Mouse (Mus musculus): ENCODE results near the gene Fgfr2. TPM values are rescaled to one million over a fixed set of nuclear protein-coding genes. Genes with fewer than 3 reads are reported as not detected.

The Fgfr2 gene
- polyA plus RNA-seq, 1 experiment = 1.7 TPM

GRCm38 (mm10) chr7:132700107-132700506, 423.0 kb downstream of the Fgfr2 start:
- Histone ChIP-seq H3K4me3 (ENCODE audit: insufficient read depth, poor library complexity, severe bottlenecking) (no peak overlapping the region), H3K79me3 (ENCODE audit: low read depth) (no peaks in the 10 kb centered on the region)
- TF ChIP-seq MYOG (IDR thresholded peaks at IDR 0.05; ENCODE audit: control insufficient read depth, extremely low read depth, insufficient read length) = no peak
- no peak for TF ChIP-seq CEBPB (IDR thresholded peaks at IDR 0.05; ENCODE audit: low read depth)
- TF ChIP-seq MYOD1 (IDR thresholded peaks at IDR 0.05; ENCODE audit: control insufficient read depth, insufficient read length, low read depth) = no peak
- TF ChIP-seq USF1 (IDR thresholded peaks at IDR 0.05; ENCODE audit: low read depth) = no peak
- no peak for TF ChIP-seq MAX (IDR thresholded peaks at IDR 0.05)
- TF ChIP-seq FOSL1 (IDR thresholded peaks at IDR 0.05; ENCODE audit: insufficient read depth, low read length, poor library complexity, severe bottlenecking) = no peak
- no peak for TF ChIP-seq CTCF (IDR thresholded peaks at IDR 0.05; ENCODE audit: control insufficient read depth, insufficient read depth, insufficient read length)

DNA sequence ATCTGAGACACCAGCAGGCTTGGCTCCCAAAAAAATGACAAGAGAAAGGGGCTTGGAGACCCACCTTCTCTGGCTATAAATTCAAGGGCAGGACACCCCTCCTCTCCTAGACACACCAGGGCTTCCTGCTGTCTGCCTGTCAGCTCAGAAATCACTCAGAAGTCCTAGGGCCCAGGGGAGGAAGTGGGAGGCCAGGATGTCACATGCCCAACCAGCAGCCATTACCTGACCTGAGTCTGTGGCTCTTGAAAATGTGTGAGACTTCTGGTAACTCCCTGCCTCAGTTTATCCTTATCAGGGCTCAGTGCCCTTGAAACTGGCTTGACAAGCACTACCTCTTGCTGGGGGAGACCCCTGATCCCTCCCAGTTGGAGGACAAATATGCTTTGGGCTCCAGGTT, 423.5 kb downstream of the Fgfr2 start:
- H3K4me3 ChIP-seq (ENCODE audit: insufficient read depth, poor library complexity, severe bottlenecking) = no peak overlapping the region
- H3K36me3 ChIP-seq (ENCODE audit: control insufficient read depth, insufficient read depth) = no peaks in the 10 kb centered on the region
- no peaks in the 10 kb centered on the region for H3K79me2 ChIP-seq (ENCODE audit: control insufficient read depth, insufficient read depth)
- TF ChIP-seq CTCF (IDR thresholded peaks at IDR 0.05; ENCODE audit: control insufficient read depth, insufficient read depth, insufficient read length) (no peak), USF1 (IDR thresholded peaks at IDR 0.05; ENCODE audit: low read depth) (no peak), CEBPB (IDR thresholded peaks at IDR 0.05; ENCODE audit: low read depth) (no peak), MYOG (IDR thresholded peaks at IDR 0.05; ENCODE audit: control insufficient read depth, extremely low read depth, insufficient read length) (no peak), MYOD1 (IDR thresholded peaks at IDR 0.05; ENCODE audit: control insufficient read depth, insufficient read length, low read depth) (no peak), FOSL1 (IDR thresholded peaks at IDR 0.05; ENCODE audit: insufficient read depth, low read length, poor library complexity, severe bottlenecking) (no peak), MAX (IDR thresholded peaks at IDR 0.05) (no peak)
- H3K79me3 ChIP-seq (ENCODE audit: low read depth) = no peaks in the 10 kb centered on the region
- no peak overlapping the region for H3ac ChIP-seq (ENCODE audit: control insufficient read depth, insufficient read length, low read depth)
- H3K27me3 ChIP-seq (ENCODE audit: control insufficient read depth, insufficient read depth, insufficient read length) = no peaks in the 10 kb centered on the region

More at GRCm38 (mm10) chr7:132700107-132700506, 423.0 kb downstream of the Fgfr2 start:
- Histone ChIP-seq H3ac (ENCODE audit: control insufficient read depth, insufficient read length, low read depth) (no peak overlapping the region), H3K36me3 (ENCODE audit: control insufficient read depth, insufficient read depth) (no peaks in the 10 kb centered on the region), H3K79me2 (ENCODE audit: control insufficient read depth, insufficient read depth) (no peaks in the 10 kb centered on the region), H3K27me3 (ENCODE audit: control insufficient read depth, insufficient read depth, insufficient read length) (no peaks in the 10 kb centered on the region)

DNA sequence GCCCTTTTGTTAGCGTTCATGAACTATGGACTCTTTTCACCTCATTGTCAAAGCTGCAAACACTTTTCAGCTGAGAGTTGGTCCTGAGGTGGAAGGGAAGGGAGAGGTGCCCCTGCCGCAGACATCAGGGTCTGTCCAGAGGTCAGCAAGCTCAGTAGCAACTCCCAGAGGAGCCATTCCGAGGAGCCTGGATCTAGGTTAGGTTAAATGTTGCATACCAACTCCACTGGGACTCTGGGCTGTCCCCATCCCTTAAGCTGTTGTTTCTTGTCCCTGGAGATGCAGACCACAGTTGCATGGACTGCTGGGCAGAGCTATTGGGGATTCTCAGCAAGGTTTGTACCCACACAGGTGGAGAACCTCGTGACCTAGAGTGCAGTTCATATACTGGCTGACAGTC, 424.0 kb downstream of the Fgfr2 start:
- no peaks in the 10 kb centered on the region for H3K79me3 ChIP-seq (ENCODE audit: low read depth)

GRCm38 (mm10) chr7:132698737-132699136, 424.4 kb downstream of the Fgfr2 start:
- no peaks in the 10 kb centered on the region for H3K79me3 ChIP-seq (ENCODE audit: low read depth)
- TF ChIP-seq USF1 (IDR thresholded peaks at IDR 0.05; ENCODE audit: low read depth) (no peak), MAX (IDR thresholded peaks at IDR 0.05) (no peak), MYOG (IDR thresholded peaks at IDR 0.05; ENCODE audit: control insufficient read depth, extremely low read depth, insufficient read length) (no peak), CTCF (IDR thresholded peaks at IDR 0.05; ENCODE audit: control insufficient read depth, insufficient read depth, insufficient read length) (no peak), MYOD1 (IDR thresholded peaks at IDR 0.05; ENCODE audit: control insufficient read depth, insufficient read length, low read depth) (no peak), FOSL1 (IDR thresholded peaks at IDR 0.05; ENCODE audit: insufficient read depth, low read length, poor library complexity, severe bottlenecking) (no peak), CEBPB (IDR thresholded peaks at IDR 0.05; ENCODE audit: low read depth) (no peak)

More for the DNA sequence above, 424.0 kb downstream of the Fgfr2 start:
- Histone ChIP-seq H3K79me2 (ENCODE audit: control insufficient read depth, insufficient read depth) (no peaks in the 10 kb centered on the region), H3K4me3 (ENCODE audit: insufficient read depth, poor library complexity, severe bottlenecking) (no peak overlapping the region), H3ac (ENCODE audit: control insufficient read depth, insufficient read length, low read depth) (no peak overlapping the region), H3K27me3 (ENCODE audit: control insufficient read depth, insufficient read depth, insufficient read length) (no peaks in the 10 kb centered on the region), H3K36me3 (ENCODE audit: control insufficient read depth, insufficient read depth) (no peaks in the 10 kb centered on the region)
- TF ChIP-seq MAX (IDR thresholded peaks at IDR 0.05) = no peak
- TF ChIP-seq FOSL1 (IDR thresholded peaks at IDR 0.05; ENCODE audit: insufficient read depth, low read length, poor library complexity, severe bottlenecking) = no peak
- TF ChIP-seq CEBPB (IDR thresholded peaks at IDR 0.05; ENCODE audit: low read depth) = no peak
- no peak for TF ChIP-seq MYOD1 (IDR thresholded peaks at IDR 0.05; ENCODE audit: control insufficient read depth, insufficient read length, low read depth)
- no peak for TF ChIP-seq MYOG (IDR thresholded peaks at IDR 0.05; ENCODE audit: control insufficient read depth, extremely low read depth, insufficient read length)
- TF ChIP-seq CTCF (IDR thresholded peaks at IDR 0.05; ENCODE audit: control insufficient read depth, insufficient read depth, insufficient read length) = no peak
- no peak for TF ChIP-seq USF1 (IDR thresholded peaks at IDR 0.05; ENCODE audit: low read depth)

DNA sequence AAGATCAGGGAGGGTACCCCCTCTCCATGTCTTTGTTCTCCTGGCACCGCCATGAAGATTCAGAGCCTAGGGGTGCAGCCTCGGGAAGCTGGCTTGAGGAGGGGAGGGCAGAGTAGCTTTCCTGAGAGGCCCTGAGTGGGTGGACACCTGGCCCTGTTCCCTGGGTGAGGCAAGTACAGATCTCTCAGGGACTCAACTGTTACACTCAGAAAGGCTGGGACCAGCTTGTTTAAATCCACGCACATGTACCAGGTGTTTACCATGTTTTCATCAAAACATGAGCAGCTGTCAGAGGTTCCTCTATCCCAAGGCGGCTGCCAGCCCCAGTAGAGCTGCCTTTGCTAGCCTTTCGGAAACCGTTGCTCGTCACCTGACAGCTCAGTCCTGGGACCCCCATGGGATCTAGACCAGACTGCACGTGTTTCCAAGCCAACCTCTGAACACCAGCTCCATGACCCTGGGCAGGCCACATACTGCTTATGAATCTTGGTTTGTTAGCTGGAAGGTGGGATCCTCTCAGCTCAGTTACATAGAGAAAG, 425.8 kb downstream of the Fgfr2 start:
- no peaks in the 10 kb centered on the region for H3K79me2 ChIP-seq (ENCODE audit: control insufficient read depth, insufficient read depth)
- H3K27me3 ChIP-seq (ENCODE audit: control insufficient read depth, insufficient read depth, insufficient read length) = no peaks in the 10 kb centered on the region
- H3ac ChIP-seq (ENCODE audit: control insufficient read depth, insufficient read length, low read depth) = no peak overlapping the region
- H3K4me3 ChIP-seq (ENCODE audit: insufficient read depth, poor library complexity, severe bottlenecking) = no peak overlapping the region
- no peaks in the 10 kb centered on the region for H3K36me3 ChIP-seq (ENCODE audit: control insufficient read depth, insufficient read depth)
- no peaks in the 10 kb centered on the region for H3K79me3 ChIP-seq (ENCODE audit: low read depth)
- TF ChIP-seq MAX (IDR thresholded peaks at IDR 0.05) = no peak
- TF ChIP-seq MYOG (IDR thresholded peaks at IDR 0.05; ENCODE audit: control insufficient read depth, extremely low read depth, insufficient read length) = no peak

More at GRCm38 (mm10) chr7:132698737-132699136, 424.4 kb downstream of the Fgfr2 start:
- no peaks in the 10 kb centered on the region for H3K36me3 ChIP-seq (ENCODE audit: control insufficient read depth, insufficient read depth)
- no peak overlapping the region for H3K4me3 ChIP-seq (ENCODE audit: insufficient read depth, poor library complexity, severe bottlenecking)
- no peak overlapping the region for H3ac ChIP-seq (ENCODE audit: control insufficient read depth, insufficient read length, low read depth)
- no peaks in the 10 kb centered on the region for H3K79me2 ChIP-seq (ENCODE audit: control insufficient read depth, insufficient read depth)
- no peaks in the 10 kb centered on the region for H3K27me3 ChIP-seq (ENCODE audit: control insufficient read depth, insufficient read depth, insufficient read length)

GRCm38 (mm10) chr7:132693561-132693960, 429.6 kb downstream of the Fgfr2 start:
- TF ChIP-seq MYOD1 (IDR thresholded peaks at IDR 0.05; ENCODE audit: control insufficient read depth, insufficient read length, low read depth) (no peak), CTCF (IDR thresholded peaks at IDR 0.05; ENCODE audit: control insufficient read depth, insufficient read depth, insufficient read length) (no peak), MYOG (IDR thresholded peaks at IDR 0.05; ENCODE audit: control insufficient read depth, extremely low read depth, insufficient read length) (no peak), MAX (IDR thresholded peaks at IDR 0.05) (no peak), FOSL1 (IDR thresholded peaks at IDR 0.05; ENCODE audit: insufficient read depth, low read length, poor library complexity, severe bottlenecking) (no peak), CEBPB (IDR thresholded peaks at IDR 0.05; ENCODE audit: low read depth) (no peak)
- no peaks in the 10 kb centered on the region for H3K36me3 ChIP-seq (ENCODE audit: control insufficient read depth, insufficient read depth)
- no peak overlapping the region for H3ac ChIP-seq (ENCODE audit: control insufficient read depth, insufficient read length, low read depth)
- no peak overlapping the region for H3K4me3 ChIP-seq (ENCODE audit: insufficient read depth, poor library complexity, severe bottlenecking)
- H3K27me3 ChIP-seq (ENCODE audit: control insufficient read depth, insufficient read depth, insufficient read length) = no peaks in the 10 kb centered on the region
- no peaks in the 10 kb centered on the region for H3K79me3 ChIP-seq (ENCODE audit: low read depth)
- no peaks in the 10 kb centered on the region for H3K79me2 ChIP-seq (ENCODE audit: control insufficient read depth, insufficient read depth)
